Mouse (Mus musculus) liver, adult 2 months (tissue): ENCODE data around the gene Entpd8.

Experiments
- CTCF ChIP-seq: fragments of 200-500 bp; IDR thresholded peaks from 2 replicates; pipeline ENCODE4 v1.5.1; 2011; ENCODE audit warnings: low read depth, low read length, control low read depth
- POLR2A ChIP-seq: fragments of 200-500 bp; IDR thresholded peaks from 2 replicates; pipeline ENCODE4 v1.6.1; 2011; ENCODE audit warnings: low read length, control low read depth; ENCODE audit not compliant: insufficient read depth; ENCODE audit errors: extremely low read depth

DNA sequence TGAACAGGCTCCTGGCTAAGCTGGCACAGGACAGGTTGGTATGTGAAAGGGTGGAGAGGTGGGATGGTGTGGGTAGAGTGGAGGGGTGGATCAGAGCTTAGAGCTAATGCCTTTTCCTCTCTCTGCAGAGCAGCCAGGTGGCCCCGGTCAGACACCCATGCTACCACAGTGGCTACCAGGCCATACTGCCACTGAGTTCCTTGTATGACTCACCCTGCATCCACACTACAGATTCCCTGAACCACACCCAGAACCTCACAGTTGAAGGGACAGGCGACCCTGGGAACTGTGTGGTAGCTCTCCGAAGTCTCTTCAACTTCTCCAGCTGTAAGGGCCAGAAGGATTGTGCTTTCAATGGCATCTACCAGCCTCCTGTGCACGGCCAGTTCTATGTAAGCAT lies 3.6 kb downstream of the Entpd8 start:
- TF ChIP-seq POLR2A (no peak), CTCF (no peak)
